Mouse (Mus musculus) hindbrain, embryonic 13.5 days (tissue): ENCODE measurements at regions not wholly inside any gene's neighbourhood (a gene's known extent, or its start where the extent isn't known, plus 50 kb on each side); places are given as distances from the start of the nearest gene placed in this dataset.

Experiments
- ATAC-seq: fragments of 200-750 bp; cut with Nextera tagmentation; 2 replicates; pipeline ENCODE4 v1.8.0; 2017; ENCODE audit warnings: moderate TSS enrichment; ENCODE audit not compliant: low FRiP score
- H3K27ac ChIP-seq: fragments of 300-500 bp; sonication (generic); 2 replicates; pipeline ENCODE4 v1.5.1; 2015; ENCODE audit warnings: inconsistent platforms, mild to moderate bottlenecking, moderate library complexity
- H3K27me3 ChIP-seq: fragments of 300-500 bp; sonication (generic); 2 replicates; pipeline ENCODE4 v1.6.1; 2015; ENCODE audit warnings: mild to moderate bottlenecking, inconsistent platforms
- H3K36me3 ChIP-seq: fragments of 300-500 bp; sonication (generic); 2 replicates; pipeline ENCODE4 v1.6.1; 2015; ENCODE audit warnings: mild to moderate bottlenecking, inconsistent platforms
- H3K4me1 ChIP-seq: fragments of 300-500 bp; sonication (generic); replicated peaks from 2 replicates; pipeline ENCODE4 v1.6.1; 2015; ENCODE audit warnings: inconsistent platforms
- H3K4me2 ChIP-seq: fragments of 300-500 bp; sonication (generic); 2 replicates; pipeline ENCODE4 v1.6.1; 2015; ENCODE audit warnings: inconsistent platforms, mild to moderate bottlenecking, moderate library complexity
- H3K4me3 ChIP-seq: fragments of 300-500 bp; sonication (generic); 2 replicates; pipeline ENCODE4 v1.5.1; 2015; ENCODE audit warnings: mild to moderate bottlenecking, inconsistent platforms
- H3K9ac ChIP-seq: fragments of 300-500 bp; sonication (generic); 2 replicates; pipeline ENCODE4 v1.6.1; 2015; ENCODE audit warnings: mild to moderate bottlenecking, inconsistent platforms
- H3K9me3 ChIP-seq: fragments of 300-500 bp; sonication (generic); 2 replicates; pipeline ENCODE4 v1.6.1; 2016; ENCODE audit warnings: inconsistent platforms
- WGBS: fragments of 180-500 bp; shearing (Covaris S2); methylation state at CpG from one replicate; pipeline ENCODE4 v1.1.7; 2015; 5-methylcytosine and 5-hydroxymethylcytosine counted together

DNA sequence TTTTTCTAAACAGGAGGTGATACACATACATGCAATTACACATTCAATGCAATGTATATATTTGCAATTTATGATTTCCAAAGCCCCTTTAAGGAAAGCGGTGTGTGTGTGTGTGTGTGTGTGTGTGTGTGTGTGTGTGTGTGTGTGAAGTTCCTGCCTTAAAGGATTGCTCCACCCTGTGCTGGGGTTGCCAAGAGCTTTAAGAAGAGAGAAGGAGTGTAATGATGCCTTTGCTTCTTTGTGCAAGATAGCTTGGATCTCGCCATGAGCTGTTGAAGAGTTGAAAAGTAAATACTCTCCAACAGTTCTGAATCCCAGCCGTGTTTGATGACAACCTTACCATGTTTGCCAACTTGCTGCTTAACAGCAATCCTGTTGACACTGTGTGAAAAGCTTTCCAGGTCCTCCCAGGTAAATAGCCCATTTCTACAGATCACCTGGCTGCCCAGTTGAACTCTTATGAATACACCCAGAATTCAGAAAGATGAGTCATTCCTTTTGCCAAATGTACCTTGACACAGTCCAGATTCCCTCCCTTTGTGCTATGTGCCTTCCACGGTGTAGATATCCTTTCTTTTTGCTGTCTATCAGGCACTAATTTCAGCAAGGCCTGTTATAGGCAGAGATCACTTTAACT lies 216.3 kb downstream of the Ikzf2 start:
- H3K27me3 ChIP-seq: no peaks in the 10 kb centered on the region
- no peak overlapping the region for H3K9ac ChIP-seq
- no peak for ATAC-seq
- H3K4me2 ChIP-seq: no peak overlapping the region
- WGBS: 91% methylated on average over 4 of the region's 4 CpGs
- H3K27ac ChIP-seq: no peak overlapping the region
- H3K4me3 ChIP-seq: no peak overlapping the region
- H3K36me3 ChIP-seq: no peaks in the 10 kb centered on the region
- H3K9me3 ChIP-seq: no peaks in the 10 kb centered on the region
- no peaks in the 10 kb centered on the region for H3K4me1 ChIP-seq

DNA sequence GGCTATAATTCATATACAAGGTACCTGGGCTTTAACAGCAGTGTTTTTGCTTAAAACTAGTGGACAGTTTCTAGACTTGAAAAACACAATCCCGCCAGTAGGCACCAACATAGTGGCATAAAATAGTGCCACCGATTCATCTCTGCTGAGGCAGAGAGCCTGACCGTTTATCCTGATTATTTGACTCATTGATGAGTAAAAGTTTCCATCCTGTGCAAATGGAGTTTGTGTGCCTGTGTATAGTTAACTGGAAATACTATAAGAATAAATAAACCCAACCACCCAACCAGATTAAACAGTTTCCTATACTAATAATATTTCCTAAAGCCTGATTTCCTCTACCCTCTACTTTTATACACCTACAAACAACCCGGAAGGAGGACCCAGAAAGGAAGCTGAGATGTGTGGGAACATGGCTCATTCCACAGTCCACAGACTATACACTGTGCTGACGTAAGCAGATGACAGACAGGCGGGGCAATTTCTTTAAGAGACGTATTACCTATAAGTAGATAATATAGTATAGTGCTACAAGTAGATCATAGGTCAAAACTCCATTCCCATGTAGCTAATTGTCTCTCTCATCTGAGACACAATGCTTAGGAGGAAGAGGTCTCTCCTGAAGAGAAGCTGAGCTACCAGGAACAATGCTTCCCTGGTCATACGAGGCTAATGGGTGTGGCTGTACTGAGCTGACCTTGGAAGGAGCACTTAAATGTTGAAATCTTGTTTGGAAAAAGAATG lies 217.7 kb downstream of the Ikzf2 start:
- H3K9ac ChIP-seq: no peak overlapping the region
- no peaks in the 10 kb centered on the region for H3K27me3 ChIP-seq
- no peak overlapping the region for H3K4me2 ChIP-seq
- no peaks in the 10 kb centered on the region for H3K9me3 ChIP-seq
- 89% methylated on average over 8 of the region's 8 CpGs for WGBS
- no peaks in the 10 kb centered on the region for H3K36me3 ChIP-seq
- no peak overlapping the region for H3K27ac ChIP-seq
- no peak overlapping the region for H3K4me3 ChIP-seq
- ATAC-seq: no peak
- no peaks in the 10 kb centered on the region for H3K4me1 ChIP-seq

DNA sequence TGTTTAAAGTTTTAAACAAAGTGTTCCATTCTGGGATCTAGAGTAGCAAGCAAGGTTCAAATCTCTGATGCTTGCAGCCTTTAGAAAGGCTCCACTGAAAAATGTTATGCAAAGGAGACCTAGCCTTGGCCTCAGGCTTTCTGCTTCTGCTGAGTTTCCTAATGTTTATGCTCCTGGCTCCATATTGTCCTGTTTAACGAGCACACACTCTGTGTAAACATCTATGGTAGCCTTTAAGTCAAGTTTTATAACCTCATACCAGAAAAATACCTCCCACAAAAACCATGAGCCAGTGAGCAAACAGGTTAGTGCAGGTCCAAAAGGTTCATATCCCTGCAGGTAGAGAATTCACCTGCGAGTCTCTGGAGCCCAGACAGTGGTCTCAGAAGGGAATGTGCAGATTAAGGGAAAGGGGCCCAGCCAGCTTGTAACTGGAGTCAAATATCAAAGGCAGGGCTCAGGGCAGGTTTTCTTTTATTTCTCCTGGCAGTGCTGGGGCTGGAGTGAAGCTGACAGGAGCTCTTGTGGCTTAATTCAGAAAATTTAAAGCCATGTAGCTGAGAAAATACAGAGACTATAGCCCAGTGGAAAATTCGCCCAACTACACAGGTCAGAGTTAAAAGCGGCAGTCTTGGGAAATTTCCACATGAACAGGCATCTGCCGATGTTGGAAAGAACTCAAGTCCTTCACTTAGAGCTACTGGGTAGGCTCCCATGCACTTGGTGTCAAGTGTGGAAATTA lies 220.3 kb downstream of the Ikzf2 start:
- H3K27ac ChIP-seq: no peak overlapping the region
- no peaks in the 10 kb centered on the region for H3K9me3 ChIP-seq
- no peak overlapping the region for H3K9ac ChIP-seq
- 39% methylated on average over 5 of the region's 5 CpGs for WGBS
- H3K4me2 ChIP-seq: no peak overlapping the region
- no peaks in the 10 kb centered on the region for H3K36me3 ChIP-seq
- no peaks in the 10 kb centered on the region for H3K27me3 ChIP-seq
- no peak overlapping the region for H3K4me3 ChIP-seq
- H3K4me1 ChIP-seq: no peaks in the 10 kb centered on the region
- ATAC-seq: no peak

DNA sequence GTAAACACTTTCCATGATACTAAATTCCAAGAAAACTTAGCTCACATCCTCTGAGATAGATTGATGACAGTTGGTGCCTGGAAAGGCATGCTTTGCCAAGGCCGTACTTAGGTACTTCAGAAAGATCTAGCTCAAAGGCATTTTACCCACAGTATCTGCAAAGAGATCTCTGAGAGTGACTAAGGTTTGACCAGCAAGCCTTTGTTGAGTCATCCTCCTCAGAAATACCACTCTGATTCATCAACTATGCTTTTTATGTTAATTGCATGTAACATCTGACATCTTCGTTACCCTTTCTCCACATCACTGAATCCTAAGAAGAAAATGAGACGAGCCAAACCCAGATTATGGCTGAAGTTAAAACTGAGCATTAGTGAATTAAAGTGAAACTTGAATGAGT lies 225.9 kb downstream of the Ikzf2 start:
- Histone ChIP-seq H3K4me1 (no peaks in the 10 kb centered on the region), H3K9ac (no peak overlapping the region), H3K27ac (no peak overlapping the region), H3K36me3 (no peaks in the 10 kb centered on the region), H3K4me2 (no peak overlapping the region), H3K27me3 (no peaks in the 10 kb centered on the region), H3K9me3 (no peaks in the 10 kb centered on the region), H3K4me3 (no peak overlapping the region)
- 83% methylated on average over 3 of the region's 3 CpGs for WGBS
- ATAC-seq: no peak

DNA sequence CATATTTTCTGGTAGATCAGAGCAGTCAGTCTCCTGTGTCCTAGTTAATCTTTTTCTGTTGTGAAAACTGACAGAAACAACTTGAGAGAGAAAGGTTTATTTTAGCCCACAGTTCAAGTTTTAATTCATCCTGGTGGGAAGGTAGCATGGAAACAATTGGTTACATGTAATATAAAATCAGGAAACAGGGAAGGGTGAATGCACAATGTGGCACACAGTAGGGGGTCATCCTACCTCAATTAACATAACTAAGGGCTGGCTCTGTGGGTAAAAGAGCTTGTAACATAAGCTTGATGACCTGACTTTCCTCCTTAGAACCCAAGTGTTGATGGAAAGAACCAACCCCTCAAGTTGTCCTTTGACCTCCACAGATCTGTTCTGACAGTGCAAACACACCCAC lies 227.1 kb downstream of the Ikzf2 start:
- ATAC-seq: no peak
- no peak overlapping the region for H3K9ac ChIP-seq
- no peaks in the 10 kb centered on the region for H3K36me3 ChIP-seq
- H3K9me3 ChIP-seq: no peaks in the 10 kb centered on the region
- H3K4me2 ChIP-seq: no peak overlapping the region
- no peaks in the 10 kb centered on the region for H3K27me3 ChIP-seq
- no peak overlapping the region for H3K27ac ChIP-seq
- H3K4me1 ChIP-seq: no peaks in the 10 kb centered on the region
- H3K4me3 ChIP-seq: no peak overlapping the region

DNA sequence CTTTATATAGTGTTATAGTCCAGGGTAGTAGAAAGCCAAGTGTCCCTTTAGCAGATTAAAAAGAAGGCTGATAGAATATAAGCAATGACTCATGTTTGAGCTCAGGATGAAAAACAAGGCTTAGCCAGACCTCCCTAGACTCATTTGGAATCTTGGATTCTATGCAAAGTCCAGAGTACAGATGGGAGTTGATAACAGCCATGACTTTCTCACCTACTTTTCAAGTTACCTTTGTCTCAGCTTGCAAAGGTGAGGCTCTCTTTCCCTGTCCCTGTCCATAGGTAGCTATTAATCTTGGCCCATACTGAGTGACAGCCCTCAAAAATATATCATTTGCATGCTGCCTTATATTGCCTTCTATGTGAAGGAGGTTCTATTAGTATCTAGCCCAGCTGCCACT lies 229.6 kb downstream of the Ikzf2 start:
- ATAC-seq: no peak
- no peaks in the 10 kb centered on the region for H3K4me1 ChIP-seq
- H3K27me3 ChIP-seq: no peaks in the 10 kb centered on the region
- H3K36me3 ChIP-seq: no peaks in the 10 kb centered on the region
- H3K9ac ChIP-seq: no peak overlapping the region
- no peaks in the 10 kb centered on the region for H3K9me3 ChIP-seq
- no peak overlapping the region for H3K27ac ChIP-seq
- no peak overlapping the region for H3K4me3 ChIP-seq
- no peak overlapping the region for H3K4me2 ChIP-seq

DNA sequence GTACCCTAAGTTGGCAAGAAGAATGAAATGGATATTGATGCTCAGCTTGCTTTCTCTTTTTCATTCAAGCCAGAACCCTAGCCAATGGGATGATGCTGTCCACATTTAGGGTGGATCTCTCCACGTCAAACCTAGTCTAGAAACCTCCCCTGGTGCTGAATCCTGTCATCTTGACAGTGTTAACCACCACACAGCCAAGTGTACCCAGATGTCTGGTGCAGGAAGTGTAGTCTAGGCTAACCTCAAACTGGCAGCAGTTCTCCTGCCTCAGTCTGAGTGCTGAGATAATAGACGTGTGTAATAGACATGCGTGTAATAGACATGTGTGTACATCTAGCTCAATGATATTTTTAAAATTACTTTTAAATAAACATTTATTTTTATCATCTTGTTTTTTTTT lies 233.1 kb downstream of the Ikzf2 start:
- Histone ChIP-seq H3K4me2 (no peak overlapping the region), H3K36me3 (no peaks in the 10 kb centered on the region), H3K9me3 (no peaks in the 10 kb centered on the region), H3K27me3 (no peaks in the 10 kb centered on the region), H3K9ac (no peak overlapping the region), H3K27ac (no peak overlapping the region), H3K4me1 (no peaks in the 10 kb centered on the region), H3K4me3 (no peak overlapping the region)
- 87% methylated on average over 3 of the region's 3 CpGs for WGBS
- ATAC-seq: no peak

DNA sequence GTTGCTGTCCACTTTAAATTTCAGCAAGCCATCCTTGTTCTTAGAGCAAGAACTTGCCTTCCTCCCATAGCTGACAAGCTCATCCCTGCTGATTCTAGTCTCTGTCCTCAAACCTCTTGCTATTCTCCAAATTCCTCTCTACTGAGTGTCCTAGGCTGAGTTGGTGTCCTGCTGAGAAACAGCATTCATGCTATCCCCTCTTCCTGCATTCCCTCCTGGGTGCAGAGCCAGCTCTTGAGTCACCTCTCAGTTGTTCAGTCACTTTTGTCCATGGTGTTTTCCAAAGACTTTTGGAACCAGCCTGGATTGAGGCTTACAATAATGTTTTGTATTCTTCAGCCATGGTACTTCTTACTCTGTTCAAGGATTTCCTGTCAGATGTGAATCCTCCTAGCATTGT lies 234.1 kb downstream of the Ikzf2 start:
- no peak overlapping the region for H3K9ac ChIP-seq
- H3K4me1 ChIP-seq: no peaks in the 10 kb centered on the region
- ATAC-seq: no peak
- H3K4me2 ChIP-seq: no peak overlapping the region
- H3K36me3 ChIP-seq: no peaks in the 10 kb centered on the region
- H3K9me3 ChIP-seq: no peaks in the 10 kb centered on the region
- no peaks in the 10 kb centered on the region for H3K27me3 ChIP-seq
- H3K27ac ChIP-seq: no peak overlapping the region
- no peak overlapping the region for H3K4me3 ChIP-seq

DNA sequence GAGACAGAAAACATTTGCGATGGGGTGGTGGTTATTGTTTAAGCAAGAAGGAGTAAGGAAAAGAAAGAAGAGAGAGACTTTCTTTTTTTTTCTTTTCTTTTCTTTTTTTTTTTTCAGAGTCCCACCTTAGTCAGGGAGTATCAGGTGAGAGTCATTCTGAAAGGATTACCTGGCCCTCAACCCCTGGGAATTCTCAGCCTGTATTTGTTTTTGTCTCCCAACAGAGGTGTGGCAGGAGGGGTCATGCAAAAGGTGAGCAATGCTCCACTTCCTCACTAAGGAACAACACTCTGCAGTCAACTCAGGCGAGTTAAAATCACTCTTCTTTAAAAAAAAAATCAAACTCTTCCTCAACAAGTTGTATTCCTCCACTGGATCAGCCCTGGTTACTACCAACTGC lies 236.6 kb downstream of the Ikzf2 start:
- Histone ChIP-seq H3K4me2 (no peak overlapping the region), H3K9me3 (no peaks in the 10 kb centered on the region), H3K27ac (no peak overlapping the region), H3K4me1 (no peaks in the 10 kb centered on the region), H3K4me3 (no peak overlapping the region), H3K36me3 (no peaks in the 10 kb centered on the region), H3K27me3 (no peaks in the 10 kb centered on the region), H3K9ac (no peak overlapping the region)
- ATAC-seq: no peak
- WGBS: 64% methylated on average over 2 of the region's 2 CpGs

DNA sequence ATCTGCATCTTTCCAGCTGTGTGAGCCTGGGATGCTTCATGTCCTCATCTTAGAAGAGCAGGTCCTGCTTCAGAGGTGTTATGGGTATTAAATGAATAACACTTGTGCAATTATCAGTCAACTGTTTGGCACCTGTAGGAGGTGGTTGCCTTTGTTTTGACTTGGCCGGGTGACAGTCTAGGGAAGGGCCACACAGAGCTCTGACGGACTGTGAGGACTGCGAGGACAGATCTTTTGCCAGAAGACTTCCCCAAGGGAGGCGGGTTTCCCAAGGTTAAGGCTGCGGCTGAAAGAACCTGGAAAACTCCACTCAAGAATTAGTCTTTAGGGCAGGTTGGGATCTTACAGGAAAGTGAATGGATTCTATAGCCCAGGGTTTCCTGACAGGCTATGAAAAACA lies 239.8 kb downstream of the Ikzf2 start:
- Histone ChIP-seq H3K36me3 (no peaks in the 10 kb centered on the region), H3K9ac (no peak overlapping the region), H3K4me3 (no peak overlapping the region), H3K27me3 (no peaks in the 10 kb centered on the region), H3K4me2 (no peak overlapping the region), H3K27ac (no peak overlapping the region), H3K9me3 (no peaks in the 10 kb centered on the region), H3K4me1 (no peaks in the 10 kb centered on the region)
- WGBS: 87% methylated on average over 5 of the region's 5 CpGs
- ATAC-seq: no peak

DNA sequence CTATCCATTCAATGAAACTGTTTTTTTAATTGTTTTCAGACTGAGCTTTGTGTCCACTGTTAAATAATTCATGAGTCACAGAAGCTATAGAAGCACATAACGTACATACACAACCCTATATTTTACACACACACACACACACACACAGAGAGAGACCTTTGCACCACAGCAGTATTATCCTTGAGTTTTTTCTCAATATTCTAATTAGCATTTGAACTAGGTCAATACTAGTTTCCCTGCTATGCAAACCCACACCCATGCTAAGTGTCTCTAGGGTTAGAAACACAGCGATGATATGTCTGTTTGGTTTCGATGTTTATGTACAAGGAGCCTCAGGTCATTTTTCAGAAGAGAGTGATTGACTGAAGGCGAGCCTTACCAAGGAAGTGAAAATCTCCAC lies 242.3 kb downstream of the Ikzf2 start:
- no peak overlapping the region for H3K27ac ChIP-seq
- H3K4me2 ChIP-seq: no peak overlapping the region
- 76% methylated on average over 4 of the region's 4 CpGs for WGBS
- H3K9ac ChIP-seq: no peak overlapping the region
- no peaks in the 10 kb centered on the region for H3K27me3 ChIP-seq
- H3K36me3 ChIP-seq: no peaks in the 10 kb centered on the region
- H3K4me1 ChIP-seq: no peaks in the 10 kb centered on the region
- no peak for ATAC-seq
- H3K4me3 ChIP-seq: no peak overlapping the region
- no peaks in the 10 kb centered on the region for H3K9me3 ChIP-seq

DNA sequence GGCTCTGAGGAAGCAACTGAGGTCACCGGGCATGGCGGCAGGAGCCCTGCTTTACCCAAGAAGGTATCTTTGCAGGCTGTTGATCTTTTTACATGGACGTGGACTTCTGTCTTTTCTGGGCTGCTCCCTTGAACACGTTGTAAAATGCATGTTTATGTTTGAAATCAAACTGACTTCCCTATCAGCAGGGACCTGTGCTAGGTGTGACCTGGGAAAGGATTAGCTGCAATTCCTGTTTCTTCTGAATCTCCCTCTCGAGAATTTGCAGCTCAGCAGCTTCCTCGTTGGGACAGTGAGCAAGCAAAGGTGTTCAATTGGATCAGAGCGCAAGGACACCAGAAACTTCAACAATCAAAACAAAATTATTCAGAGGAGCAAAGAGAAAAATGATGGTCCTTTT lies 243.6 kb downstream of the Ikzf2 start:
- no peak for ATAC-seq
- 72% methylated on average over 7 of the region's 7 CpGs for WGBS
- H3K9ac ChIP-seq: no peak overlapping the region
- H3K27ac ChIP-seq: no peak overlapping the region
- no peaks in the 10 kb centered on the region for H3K9me3 ChIP-seq
- no peaks in the 10 kb centered on the region for H3K36me3 ChIP-seq
- H3K4me1 ChIP-seq: no peaks in the 10 kb centered on the region
- no peak overlapping the region for H3K4me3 ChIP-seq
- H3K4me2 ChIP-seq: no peak overlapping the region
- H3K27me3 ChIP-seq: no peaks in the 10 kb centered on the region
